Mouse (Mus musculus) myocyte (in vitro differentiated cells): ENCODE data around the gene Kcna6.

Experiments
- CEBPB ChIP-seq: IDR thresholded peaks from 2 replicates; pipeline ENCODE4 v1.6.1; 2011; ENCODE audit warnings: mild to moderate bottlenecking, moderate library complexity; ENCODE audit not compliant: poor library complexity, insufficient read depth, severe bottlenecking
- MAX ChIP-seq: IDR thresholded peaks from one replicate; pipeline ENCODE4 v1.6.1; 2011; ENCODE audit warnings: low read depth, mild to moderate bottlenecking, control low read depth
- MYOD1 ChIP-seq, 3 experiments: IDR thresholded peaks; one replicate each; pipeline ENCODE4 v1.6.1; 2011; ENCODE audit warnings: control low read depth in 2 of 3, low read depth in 2 of 3, mild to moderate bottlenecking in 2 of 3, moderate library complexity in 1 of 3; ENCODE audit not compliant: insufficient read length in 2 of 3, control insufficient read depth in 1 of 3
- POLR2A ChIP-seq: IDR thresholded peaks from one replicate; pipeline ENCODE4 v1.6.1; 2011; ENCODE audit warnings: low read depth, mild to moderate bottlenecking, control low read depth, moderate library complexity; ENCODE audit not compliant: insufficient read length
- POLR2AphosphoS2 ChIP-seq: IDR thresholded peaks from one replicate; pipeline ENCODE4 v1.6.1; 2011; ENCODE audit warnings: low read depth, control low read depth; ENCODE audit not compliant: insufficient read length
- TCF12 ChIP-seq: IDR thresholded peaks from one replicate; pipeline ENCODE4 v1.6.1; 2011; ENCODE audit warnings: mild to moderate bottlenecking, control low read depth; ENCODE audit not compliant: poor library complexity, insufficient read depth, severe bottlenecking
- USF1 ChIP-seq: IDR thresholded peaks from one replicate; pipeline ENCODE4 v1.6.1; 2011; ENCODE audit warnings: low read depth, mild to moderate bottlenecking, control low read depth, moderate library complexity

DNA sequence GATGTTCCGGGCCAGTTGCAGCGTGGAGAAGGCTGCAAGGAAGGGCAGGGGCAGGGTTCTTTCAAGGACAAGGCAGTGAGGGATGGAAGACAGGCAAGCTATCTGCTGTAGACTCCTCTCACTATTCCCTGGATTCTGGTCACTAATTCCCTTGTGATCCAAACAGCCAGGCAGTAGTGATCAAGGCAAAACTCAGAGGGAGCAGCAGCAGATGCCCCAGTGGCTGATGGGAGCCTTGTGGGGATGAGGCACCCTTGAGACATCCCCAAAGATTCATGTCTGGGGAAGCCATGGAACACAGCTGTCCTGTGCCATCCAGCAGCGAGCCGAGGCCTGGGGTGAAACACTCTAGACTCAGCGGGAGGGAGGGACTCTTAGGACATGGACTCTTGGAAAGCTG lies 40.5 kb downstream of the Kcna6 start:
- no peak for TF ChIP-seq TCF12
- TF ChIP-seq POLR2A: no peak
- no peak for TF ChIP-seq CEBPB
- TF ChIP-seq MAX: no peak
- no peak for TF ChIP-seq POLR2AphosphoS2
- TF ChIP-seq MYOD1 (IDR thresholded peaks at IDR 0.05; ENCODE audit: control insufficient read depth in 1 of 3, insufficient read length in 2 of 3, low read depth in 2 of 3): no peak
- no peak for TF ChIP-seq USF1
